Mouse (Mus musculus): ENCODE data around the gene Mex3a.
"Not testable (repeated sequence)": the region's sequence is repeated elsewhere in the genome, so short reads cannot be mapped to it uniquely, and the experiment has no call there.

DNA sequence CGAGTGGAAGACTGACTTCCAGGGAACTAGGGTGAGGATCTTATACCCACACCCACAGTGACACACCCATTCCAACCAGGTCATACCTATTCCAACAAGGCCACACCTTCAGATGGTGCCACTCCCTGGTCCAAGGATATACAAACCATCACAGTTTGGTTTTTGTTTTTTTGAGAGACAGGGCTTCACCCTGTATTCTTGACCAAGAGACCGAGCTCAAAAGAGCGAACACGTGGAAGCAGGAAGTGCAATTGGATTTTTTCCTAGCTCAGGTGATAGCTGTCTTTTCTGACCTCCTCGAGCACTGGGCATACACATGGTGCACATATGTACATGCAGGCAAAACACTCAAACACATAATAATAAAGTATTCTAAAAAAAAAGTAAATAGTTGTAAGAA, 45.7 kb downstream of the Mex3a start:
- not testable (repeated sequence) for TF ChIP-seq POLR2A (IDR thresholded peaks at IDR 0.05; ENCODE audit: low read depth, low read length); CTCF (IDR thresholded peaks at IDR 0.05; ENCODE audit: borderline replicate concordance, insufficient read depth, low read length)
